Mouse (Mus musculus) MN1 (cell line): ENCODE measurements around the gene Mutyh.

Experiments used
- DNase-seq: peaks from one replicate; pipeline ENCODE4 v3.0.0-alpha.2; 2016; ENCODE audit warnings: low spot score

Mutyh gene

GRCm38 (mm10) chr4:116807197-116808129, at the start of gene Mutyh, which contains the start of gene Toe1:
Gene Mutyh (plus strand): TSS chr4:116807723.
Gene Toe1 (minus strand): TSS chr4:116807640.
- DNase-seq, result peak; percentile 95

GRCm38 (mm10) chr4:116761914-116762313, 45.6 kb upstream of the Mutyh start:
- DNase-seq, result no peak

- DNase-seq, result no peak
Observed at GRCm38 (mm10) chr4:116764001-116764400, 43.5 kb upstream of the Mutyh start.

GRCm38 (mm10) chr4:116768510-116768909, 39.0 kb upstream of the Mutyh start:
- DNase-seq, result no peak

- DNase-seq, result no peak
Observed at GRCm38 (mm10) chr4:116769060-116769459, 38.5 kb upstream of the Mutyh start.

- no peak for DNase-seq
Observed at GRCm38 (mm10) chr4:116776391-116776790, 31.1 kb upstream of the Mutyh start.

- DNase-seq, result no peak
Observed at GRCm38 (mm10) chr4:116777079-116777478, 30.4 kb upstream of the Mutyh start.

- no peak for DNase-seq
Observed at GRCm38 (mm10) chr4:116780541-116780940, 27.0 kb upstream of the Mutyh start.

- no peak for DNase-seq
Observed at GRCm38 (mm10) chr4:116781366-116781765, 26.2 kb upstream of the Mutyh start.

- no peak for DNase-seq
Observed at GRCm38 (mm10) chr4:116782171-116782570, 25.4 kb upstream of the Mutyh start.

- no peak for DNase-seq
Observed at GRCm38 (mm10) chr4:116786587-116786986, 20.9 kb upstream of the Mutyh start.

- DNase-seq, result no peak
Observed at GRCm38 (mm10) chr4:116787985-116788760, 19.4 kb upstream of the Mutyh start.

- peak; percentile 72 for DNase-seq
Observed at GRCm38 (mm10) chr4:116788956-116789355, 18.6 kb upstream of the Mutyh start.

- no peak for DNase-seq
Observed at GRCm38 (mm10) chr4:116792453-116792852, 15.1 kb upstream of the Mutyh start.

- DNase-seq, result no peak
Observed at GRCm38 (mm10) chr4:116794273-116794672, 13.2 kb upstream of the Mutyh start.

- no peak for DNase-seq
Observed at GRCm38 (mm10) chr4:116796442-116797110, 10.9 kb upstream of the Mutyh start.

GRCm38 (mm10) chr4:116799901-116800300, 7.6 kb upstream of the Mutyh start:
- DNase-seq, result peak; percentile 14

GRCm38 (mm10) chr4:116811012-116811411, 3.5 kb downstream of the Mutyh start:
- no peak for DNase-seq

GRCm38 (mm10) chr4:116815276-116815675, 7.8 kb downstream of the Mutyh start:
- DNase-seq, result no peak

GRCm38 (mm10) chr4:116817486-116817885, 10.0 kb downstream of the Mutyh start:
- no peak for DNase-seq

- DNase-seq, result no peak
Observed at GRCm38 (mm10) chr4:116819968-116820901, 12.7 kb downstream of the Mutyh start.
